ENCODE assay signal across 8 mouse cellular contexts in the genomic region with DNA sequence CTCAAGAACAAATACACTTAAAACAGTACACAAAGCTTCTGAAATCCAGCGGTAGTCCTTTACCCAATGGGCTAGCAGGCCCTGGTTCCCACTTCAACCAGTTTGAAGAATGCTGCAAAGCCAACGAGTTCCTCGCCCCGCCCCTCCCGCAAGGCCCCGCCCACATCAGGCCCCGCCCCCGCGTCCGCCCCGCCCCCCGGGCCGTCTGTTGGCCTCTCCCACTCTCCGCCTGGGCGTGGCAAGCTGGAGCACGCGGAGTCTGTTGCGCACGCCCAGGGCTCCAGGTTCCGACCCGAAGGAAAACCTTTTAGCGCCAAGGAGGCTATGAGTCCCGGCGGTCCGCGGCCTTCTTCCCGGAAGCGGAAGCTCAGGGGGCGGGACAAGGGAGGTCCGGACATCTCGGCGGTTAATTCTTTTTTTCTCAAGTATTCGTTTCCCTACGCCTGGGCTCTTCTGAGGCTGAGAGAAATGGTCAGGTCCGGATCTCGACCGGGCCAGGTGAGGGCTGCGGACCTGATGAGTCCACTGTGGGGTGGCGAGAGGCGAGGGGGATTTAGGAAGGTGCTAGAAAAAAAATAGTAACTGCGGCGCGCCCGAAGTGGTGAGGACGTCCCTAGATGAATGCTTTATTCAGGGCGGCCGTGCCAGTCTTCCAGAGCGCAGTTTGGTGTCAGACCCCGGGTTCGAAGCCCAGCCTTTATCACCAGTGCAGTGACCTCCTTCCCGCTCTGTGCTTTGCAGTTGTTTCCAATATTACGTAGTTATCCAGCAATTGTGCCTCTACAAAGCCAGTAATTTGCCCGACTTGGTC. TPM values are rescaled to one million over a fixed set of nuclear protein-coding genes. Genes with fewer than 3 reads are reported as not detected.
DNase-seq lines count a peak whose midpoint lies in the region; ATAC-seq and TF ChIP-seq lines count a peak whose summit lies in the region.

A gene (plus strand): TSS at position 283 of the 811 bp plus-strand sequence.

- peak; percentile 99 for ATAC-seq in common myeloid progenitor, adult 5-6 weeks (replicated peaks; ENCODE audit: low read depth, poor library complexity, severe bottlenecking)

- peaks cover 7% of the 10 kb centered on the region for H3K36me3 ChIP-seq in megakaryocyte, embryonic 14.5 days (replicated peaks; ENCODE audit: low read length)

- H3K27me3 ChIP-seq in megakaryocyte, embryonic 14.5 days (replicated peaks) = peaks cover 2% of the 10 kb centered on the region

- peak; percentile 99 for DNase-seq in ZHBTc4 (ENCODE audit: low read depth, low spot score)
- peak; percentile 93 for DNase-seq in gastrocnemius, adult 2 months
- peak; percentile 50 for DNase-seq in hindlimb bud, embryonic 11.5 days (ENCODE audit: extremely low spot score, low read depth, low spot score)
- DNase-seq in left cerebral cortex, adult 8-10 months (ENCODE audit: low spot score in 2 of 2) = peak; percentile 63 to 74
- DNase-seq in right cerebral cortex, postnatal 10 days (ENCODE audit: low spot score in 2 of 2) = peak; percentile 88 to 89
- DNase-seq in urinary bladder, postnatal 25 days (ENCODE audit: low spot score) = peak; percentile 81

- H3K4me1 ChIP-seq in megakaryocyte, embryonic 14.5 days = peaks cover 20% of the 10 kb centered on the region

- no peaks in the 10 kb centered on the region for H3K9me3 ChIP-seq in megakaryocyte, embryonic 14.5 days

- H3K27ac ChIP-seq in gastrocnemius, adult 2 months = peak within 1 kb of the TSS; percentile 88

- TF ChIP-seq CTCF in gastrocnemius, adult 2 months (IDR thresholded peaks at IDR 0.05) = no peak

- intact Hi-C loops in gastrocnemius, adult 2 months (cut with DNase I) = loop anchor here (10.0 kb wide), 3 partner anchors 386 to 566 kb away; no protein-coding TSS in a partner anchor

- H3K4me3 ChIP-seq in gastrocnemius, adult 2 months = peak within 1 kb of the TSS; percentile 93
- peak within 1 kb of the TSS; percentile 95 for H3K4me3 ChIP-seq in megakaryocyte, embryonic 14.5 days (replicated peaks)

RNA-seq across cellular contexts. Expression of the gene that starts here (rescaled TPM):
- total RNA-seq in common myeloid progenitor, adult 5-6 weeks (2017) = 11.9 and 12.8 TPM in 2 replicates
- 1 to 10 TPM; 2.1 to 2.5 TPM for total RNA-seq in gastrocnemius, adult 2 months (2021)
- 1 to 10 TPM; 3.1 to 4.3 (median 4.0) TPM for total RNA-seq in left cerebral cortex, adult 8-10 months (2022)
- polyA plus RNA-seq in megakaryocyte, embryonic 14.5 days (2012; ENCODE audit: insufficient read depth, low replicate concordance) = 0.11 TPM in 1 of 2 replicates, not detected in the other

Comparison
In these comparisons a context has a peak if more than half of its experiments do, and no peak if none do; other contexts are left out.
1. Peak in every context shown above with its lines: DNase-seq, ATAC-seq, H3K4me3 ChIP-seq and H3K27ac ChIP-seq.